Mouse (Mus musculus) embryonic facial prominence, embryonic 10.5 days (tissue): ENCODE measurements around the gene Hist1h3f. TPM values are rescaled to one million over a fixed set of nuclear protein-coding genes. Genes with fewer than 3 reads are reported as not detected.
A peak's percentile ranks its signal among the peaks of the same experiment; 100 is the strongest.
"Not testable (repeated sequence)": the region's sequence is repeated elsewhere in the genome, so short reads cannot be mapped to it uniquely, and the experiment has no call there.

Experiments used
- DNase-seq: peaks from one replicate; pipeline ENCODE4 v3.0.0-alpha.2; 2017; ENCODE audit warnings: low spot score
- H3K27ac ChIP-seq: fragments of 300-500 bp; sonication (generic); replicated peaks from 2 replicates; pipeline ENCODE4 v1.5.1; 2016; ENCODE audit warnings: mild to moderate bottlenecking
- H3K27me3 ChIP-seq: fragments of 300-500 bp; sonication (generic); replicated peaks from 2 replicates; pipeline ENCODE4 v1.6.1; 2016; ENCODE audit warnings: low read depth, mild to moderate bottlenecking; ENCODE audit not compliant: poor library complexity, severe bottlenecking
- H3K36me3 ChIP-seq: fragments of 300-500 bp; sonication (generic); replicated peaks from 2 replicates; pipeline ENCODE4 v1.6.1; 2016; ENCODE audit warnings: mild to moderate bottlenecking, moderate library complexity
- H3K4me1 ChIP-seq: fragments of 300-500 bp; sonication (generic); 2 replicates; pipeline ENCODE4 v1.6.1; 2016
- H3K4me3 ChIP-seq: fragments of 300-500 bp; sonication (generic); 2 replicates; pipeline ENCODE4 v1.5.1; 2016; ENCODE audit warnings: mild to moderate bottlenecking, moderate library complexity
- H3K9me3 ChIP-seq: fragments of 300-500 bp; sonication (generic); 2 replicates; pipeline ENCODE4 v1.6.1; 2016; ENCODE audit warnings: mild to moderate bottlenecking
- WGBS: fragments of 180-500 bp; shearing (Covaris S2); methylation state at CpG from one replicate; pipeline ENCODE4 v1.1.7; 2016; 5-methylcytosine and 5-hydroxymethylcytosine counted together
- polyA plus RNA-seq: library from polyadenylated mRNA; unstranded; fragments of >200 nt; fragmentation: Nextera tagmentation; extraction: Ambion mirVana; gene quantifications from 2 replicates; pipeline ENCODE4 v1.2.1, GENCODE M21; 2016

Gene Hist1h3f
- polyA plus RNA-seq, 1 experiment from 2014 or later, result 1.2 TPM

DNA sequence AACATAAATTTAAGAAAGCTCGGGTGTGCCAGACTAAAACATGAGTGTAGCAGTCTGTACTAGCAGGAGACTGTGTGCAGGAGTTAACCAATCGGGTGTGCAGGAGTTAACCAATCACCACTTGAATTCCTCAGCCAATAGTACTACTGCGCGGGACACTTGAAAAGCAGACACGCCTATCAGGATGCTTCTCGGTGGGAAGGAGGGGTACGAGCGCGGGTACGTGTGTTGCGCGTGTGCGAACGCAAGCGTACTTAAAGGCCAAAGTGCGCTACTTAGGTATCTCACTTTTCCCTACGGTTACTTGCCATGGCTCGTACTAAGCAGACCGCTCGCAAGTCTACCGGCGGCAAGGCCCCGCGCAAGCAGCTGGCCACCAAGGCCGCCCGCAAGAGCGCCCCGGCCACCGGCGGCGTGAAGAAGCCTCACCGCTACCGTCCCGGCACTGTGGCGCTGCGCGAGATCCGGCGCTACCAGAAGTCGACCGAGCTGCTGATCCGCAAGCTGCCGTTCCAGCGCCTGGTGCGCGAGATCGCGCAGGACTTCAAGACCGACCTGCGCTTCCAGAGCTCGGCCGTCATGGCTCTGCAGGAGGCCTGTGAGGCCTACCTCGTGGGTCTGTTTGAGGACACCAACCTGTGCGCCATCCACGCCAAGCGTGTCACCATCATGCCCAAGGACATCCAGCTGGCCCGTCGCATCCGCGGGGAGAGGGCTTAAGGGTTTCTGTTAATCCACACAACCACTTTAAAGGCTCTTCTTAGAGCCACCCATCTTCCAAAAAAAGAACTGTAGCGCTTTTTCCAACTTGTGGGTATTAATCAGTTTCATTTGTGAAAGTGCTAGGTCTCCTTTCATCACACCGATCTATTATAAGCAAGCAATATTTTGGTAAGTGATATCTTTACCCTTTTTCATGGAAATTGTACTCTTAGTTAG lies 8.4 kb upstream of the Hist1h3f start, which contains the start of gene Hist1h3g:
Hist1h3g (plus strand) TSS at position 286 of the 939 bp plus-strand sequence.
- WGBS, result under 1% methylated on average over 53 of the region's 62 CpGs

DNA sequence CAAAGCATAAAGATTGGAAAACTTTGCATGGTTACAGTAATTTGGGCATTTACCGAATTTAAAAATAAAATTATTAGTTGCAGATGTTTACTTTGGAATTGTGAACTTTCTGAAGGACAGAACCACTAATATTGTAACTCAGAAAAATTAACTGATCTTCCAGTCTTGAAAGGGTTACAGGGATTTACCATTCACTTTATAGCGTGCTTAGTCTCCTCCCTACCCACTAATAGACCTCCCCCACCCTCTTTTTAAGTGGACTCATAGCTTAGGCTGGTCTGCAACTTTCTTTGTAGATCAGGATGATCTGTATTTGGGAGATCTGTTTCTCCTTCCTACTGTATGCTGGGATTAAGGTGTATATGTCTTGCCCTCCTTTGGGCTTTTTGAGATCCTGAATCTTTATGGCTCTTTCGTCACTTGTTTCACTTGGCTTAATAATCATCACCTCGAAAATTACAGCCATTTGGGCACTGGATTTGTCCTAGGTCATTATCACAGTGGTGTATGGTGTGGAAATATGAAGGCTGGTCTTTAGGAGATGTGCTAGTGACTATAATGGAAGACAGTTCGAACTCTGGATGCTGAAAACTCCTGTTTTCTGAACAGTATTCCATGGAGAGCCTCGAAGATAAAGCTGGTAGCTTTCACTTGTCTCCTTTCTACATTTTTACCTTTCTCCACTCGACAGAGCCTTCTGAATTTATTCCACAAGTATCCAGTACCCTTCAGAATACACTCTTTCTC lies 7.6 kb upstream of the Hist1h3f start:
- no peaks in the 10 kb centered on the region for H3K36me3 ChIP-seq
- no peaks in the 10 kb centered on the region for H3K27me3 ChIP-seq
- peak overlapping the region; percentile 60 for H3K4me3 ChIP-seq
- WGBS, result 24% methylated on average over 7 of the region's 7 CpGs
- DNase-seq, result no peak
- no peaks in the 10 kb centered on the region for H3K9me3 ChIP-seq
- peak overlapping the region; percentile 94 for H3K27ac ChIP-seq
- peaks cover 35% of the 10 kb centered on the region for H3K4me1 ChIP-seq

More for the DNA sequence above, 8.4 kb upstream of the Hist1h3f start, which contains the start of gene Hist1h3g:
- H3K4me1 ChIP-seq, result peaks cover 35% of the 10 kb centered on the region
- not testable (repeated sequence) for H3K27me3 ChIP-seq, H3K36me3 ChIP-seq, H3K9me3 ChIP-seq
- peak within 1 kb of the TSS; percentile 94 for H3K27ac ChIP-seq
- H3K4me3 ChIP-seq, result peak within 1 kb of the TSS; percentile 60
- DNase-seq, result peak; percentile 92

DNA sequence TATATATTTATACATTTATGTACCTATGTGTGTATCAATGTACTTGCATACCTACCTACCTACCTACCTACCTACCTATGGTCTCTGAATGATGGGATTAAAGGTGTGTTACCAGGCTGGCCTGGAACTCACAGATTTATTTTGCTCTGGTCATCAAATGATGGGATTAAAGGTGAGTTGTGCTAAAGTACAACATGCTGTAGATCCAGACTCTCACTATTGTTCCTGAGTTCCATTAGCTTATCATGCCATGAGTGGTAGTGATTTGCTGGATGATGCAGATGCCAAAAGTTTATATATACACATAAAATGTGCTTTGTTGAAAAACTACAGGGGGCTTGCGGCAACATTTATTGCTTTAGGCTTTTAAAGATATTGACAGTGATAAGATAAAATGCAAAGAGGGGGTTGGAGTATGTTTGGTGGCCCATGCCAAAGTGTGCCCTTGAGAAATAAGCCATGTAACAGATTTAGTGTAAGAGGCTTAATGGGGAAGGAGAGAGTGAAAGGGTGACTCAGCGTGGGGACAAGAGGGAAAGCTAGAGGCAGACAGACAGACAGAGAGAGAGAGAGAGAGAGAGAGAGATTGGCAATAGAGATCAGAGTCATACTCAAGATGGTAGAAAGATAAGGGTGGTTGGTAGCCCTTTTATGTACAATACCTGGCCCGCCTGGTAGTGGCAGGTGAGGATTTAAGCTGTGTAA lies 6.7 kb upstream of the Hist1h3f start:
- no peaks in the 10 kb centered on the region for H3K36me3 ChIP-seq
- no peaks in the 10 kb centered on the region for H3K9me3 ChIP-seq
- peak overlapping the region; percentile 94 for H3K27ac ChIP-seq
- 81% methylated on average over 3 of the region's 3 CpGs for WGBS
- peak overlapping the region; percentile 60 for H3K4me3 ChIP-seq
- no peak for DNase-seq
- peaks cover 38% of the 10 kb centered on the region for H3K4me1 ChIP-seq
- H3K27me3 ChIP-seq, result no peaks in the 10 kb centered on the region

DNA sequence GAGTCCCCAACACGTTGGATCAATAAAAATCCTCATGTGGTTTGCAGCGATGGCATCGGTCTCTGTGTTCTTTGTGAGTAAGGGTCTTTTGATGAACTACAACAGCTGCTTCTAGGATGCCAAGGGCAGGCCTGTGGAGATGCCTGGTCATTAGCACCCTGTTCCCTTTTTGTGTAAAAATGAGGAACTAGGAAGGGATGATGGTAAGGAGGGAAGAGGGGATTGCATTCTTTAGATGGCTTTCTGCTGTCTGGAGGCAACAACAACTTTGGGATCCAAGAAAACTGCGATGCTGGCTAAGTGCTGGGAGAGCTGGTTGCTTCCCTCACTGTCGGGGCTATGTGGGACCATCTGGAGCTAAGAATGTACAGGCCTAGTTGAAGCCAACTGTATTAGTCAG lies 5.6 kb upstream of the Hist1h3f start:
- H3K27me3 ChIP-seq, result no peaks in the 10 kb centered on the region
- no peaks in the 10 kb centered on the region for H3K36me3 ChIP-seq
- WGBS, result 81% methylated on average over 5 of the region's 5 CpGs
- no peaks in the 10 kb centered on the region for H3K9me3 ChIP-seq
- H3K4me3 ChIP-seq, result peak overlapping the region; percentile 35; the same call in 1 of the 2 replicates
- H3K4me1 ChIP-seq, result peaks cover 31% of the 10 kb centered on the region
- no peak for DNase-seq
- peak overlapping the region; percentile 66 for H3K27ac ChIP-seq

DNA sequence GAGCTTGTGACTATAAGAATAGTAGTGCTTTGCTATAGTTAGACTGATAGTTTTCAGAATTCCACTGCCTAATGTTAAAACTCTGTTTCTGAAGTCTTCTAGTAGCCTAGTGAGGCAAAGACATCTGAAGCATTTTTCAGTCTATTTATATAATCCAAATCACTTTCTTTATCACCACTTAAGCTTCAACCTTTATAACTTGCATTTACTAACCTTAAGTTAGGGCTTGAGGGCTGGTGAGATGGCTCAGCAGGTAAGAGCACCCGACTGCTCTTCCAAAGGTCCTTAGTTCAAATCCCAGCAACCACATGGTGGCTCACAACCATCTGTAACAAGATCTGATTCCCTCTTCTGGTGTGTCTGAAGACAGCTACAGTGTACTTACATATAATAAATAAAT lies 4.0 kb upstream of the Hist1h3f start:
- not testable (repeated sequence) for H3K9me3 ChIP-seq, H3K27ac ChIP-seq, DNase-seq, H3K4me3 ChIP-seq, H3K36me3 ChIP-seq, H3K27me3 ChIP-seq
- peaks cover 29% of the 10 kb centered on the region for H3K4me1 ChIP-seq
- 67% methylated on average over 1 of the region's 1 CpGs for whole genome bisulfite sequencing

DNA sequence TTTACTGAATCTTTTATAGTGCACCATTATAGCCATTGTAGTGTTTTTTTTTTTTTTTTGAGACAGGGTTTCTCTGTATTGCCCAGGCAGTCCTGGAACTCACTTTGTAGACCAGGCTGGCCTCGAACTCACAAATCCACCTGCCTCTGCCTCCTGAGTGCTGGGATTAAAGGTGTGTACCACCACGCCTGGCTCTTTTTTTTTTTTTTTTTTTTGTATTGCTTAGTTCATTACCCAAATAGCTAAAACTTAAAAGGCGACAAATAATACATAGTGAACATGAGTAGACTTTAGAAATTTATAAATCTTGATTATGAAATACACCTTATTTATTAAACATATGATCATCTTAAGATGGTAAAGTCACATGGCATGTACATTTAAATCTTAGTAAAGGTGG lies 2.4 kb upstream of the Hist1h3f start:
- H3K9me3 ChIP-seq, result no peaks in the 10 kb centered on the region
- H3K36me3 ChIP-seq, result no peaks in the 10 kb centered on the region
- no peak for DNase-seq
- peak overlapping the region; percentile 62 for H3K4me3 ChIP-seq
- 88% methylated on average over 3 of the region's 3 CpGs for WGBS
- H3K27ac ChIP-seq, result no peak overlapping the region
- H3K27me3 ChIP-seq, result no peaks in the 10 kb centered on the region
- H3K4me1 ChIP-seq, result peaks cover 32% of the 10 kb centered on the region

DNA sequence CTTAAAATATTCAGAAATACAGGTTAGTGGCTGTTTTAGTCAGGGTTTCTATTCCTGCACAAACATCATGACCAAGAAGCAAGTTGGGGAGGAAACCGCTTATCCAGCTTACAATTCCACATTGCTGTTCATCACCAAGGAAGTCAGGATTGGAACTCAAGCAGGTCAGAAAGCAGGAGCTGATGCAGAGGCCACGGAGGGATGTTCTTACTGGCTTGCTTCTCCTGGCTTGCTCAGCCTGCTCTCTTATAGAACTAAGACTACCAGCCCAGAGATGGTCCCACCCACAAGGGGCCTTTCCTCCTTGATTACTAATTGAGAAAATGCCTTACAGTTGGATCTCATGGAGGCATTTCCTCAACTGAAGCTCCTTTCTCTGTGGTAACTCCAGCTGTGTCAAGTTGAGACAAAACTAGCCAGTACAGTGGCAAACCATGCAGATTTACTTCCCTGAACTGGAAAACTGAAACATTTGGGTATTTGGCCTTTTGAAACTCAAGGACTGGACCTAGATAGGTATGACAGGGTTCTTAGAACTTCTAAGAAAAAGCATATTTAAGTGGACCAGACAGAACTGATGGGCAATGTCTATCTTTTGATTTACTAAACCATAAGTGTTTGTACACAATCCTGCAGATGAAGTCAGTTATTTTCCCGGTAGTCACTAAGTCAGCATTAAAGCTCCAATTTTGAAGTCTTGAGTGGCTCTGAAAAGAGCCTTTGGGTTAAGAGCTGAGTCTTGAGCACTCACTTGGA lies 1.4 kb upstream of the Hist1h3f start:
- H3K36me3 ChIP-seq, H3K9me3 ChIP-seq, H3K27me3 ChIP-seq, DNase-seq: not testable (repeated sequence)
- Histone ChIP-seq H3K4me1 (peaks cover 25% of the 10 kb centered on the region), H3K27ac (peak overlapping the region; percentile 94), H3K4me3 (peak overlapping the region; percentile 62)
- WGBS, result 7% methylated on average over 3 of the region's 3 CpGs

DNA sequence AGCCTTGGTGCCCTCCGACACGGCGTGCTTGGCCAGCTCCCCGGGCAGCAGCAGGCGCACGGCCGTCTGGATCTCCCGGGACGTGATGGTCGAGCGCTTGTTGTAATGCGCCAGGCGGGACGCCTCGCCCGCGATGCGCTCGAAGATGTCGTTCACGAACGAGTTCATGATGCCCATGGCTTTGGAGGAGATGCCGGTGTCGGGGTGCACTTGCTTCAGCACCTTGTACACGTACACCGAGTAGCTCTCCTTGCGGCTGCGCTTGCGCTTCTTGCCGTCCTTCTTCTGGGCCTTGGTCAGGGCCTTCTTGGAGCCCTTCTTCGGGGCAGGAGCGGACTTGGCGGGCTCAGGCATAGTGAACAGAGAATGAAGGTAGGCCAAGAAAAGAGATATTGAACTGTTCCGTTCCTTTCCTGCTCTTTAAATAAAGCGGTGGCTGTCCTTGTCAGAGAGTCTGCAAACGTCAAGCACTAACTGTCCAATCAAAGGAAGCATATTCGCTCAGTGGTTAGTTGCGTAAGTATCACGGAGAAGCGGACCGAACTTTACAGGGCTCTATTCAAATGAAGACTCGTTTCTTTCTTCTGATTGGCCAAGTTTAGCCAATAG lies 749 bp upstream of the Hist1h3f start, which contains the start of gene Hist1h2bh:
Hist1h2bh (minus strand) TSS at position 394 of the 609 bp plus-strand sequence.
- peak within 1 kb of the TSS; percentile 94 for H3K27ac ChIP-seq
- H3K36me3 ChIP-seq, H3K27me3 ChIP-seq, H3K9me3 ChIP-seq: not testable (repeated sequence)
- peaks cover 19% of the 10 kb centered on the region for H3K4me1 ChIP-seq
- peak; percentile 80 for DNase-seq
- under 1% methylated on average over 42 of the region's 42 CpGs for WGBS
- H3K4me3 ChIP-seq, result peak within 1 kb of the TSS; percentile 62

DNA sequence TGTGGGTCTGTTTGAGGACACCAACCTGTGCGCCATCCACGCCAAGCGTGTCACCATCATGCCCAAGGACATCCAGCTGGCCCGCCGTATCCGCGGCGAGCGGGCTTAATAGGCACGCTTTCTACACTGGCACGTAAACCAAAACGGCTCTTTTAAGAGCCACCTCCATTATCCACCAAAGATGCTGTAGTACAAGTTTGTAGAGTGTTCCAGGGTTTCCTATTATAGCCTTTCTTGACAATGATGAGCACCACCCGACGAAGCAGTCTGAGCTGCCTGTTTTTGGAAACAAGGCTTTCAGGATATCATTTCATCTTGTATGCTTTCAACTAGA lies 902 bp downstream of the Hist1h3f start:
- H3K9me3 ChIP-seq, H3K36me3 ChIP-seq, H3K27me3 ChIP-seq, DNase-seq: not testable (repeated sequence)
- Histone ChIP-seq H3K4me1 (peaks cover 20% of the 10 kb centered on the region), H3K27ac (peak overlapping the region; percentile 94), H3K4me3 (peak overlapping the region; percentile 62)
- WGBS, result 0% methylated on average over 14 of the region's 14 CpGs

DNA sequence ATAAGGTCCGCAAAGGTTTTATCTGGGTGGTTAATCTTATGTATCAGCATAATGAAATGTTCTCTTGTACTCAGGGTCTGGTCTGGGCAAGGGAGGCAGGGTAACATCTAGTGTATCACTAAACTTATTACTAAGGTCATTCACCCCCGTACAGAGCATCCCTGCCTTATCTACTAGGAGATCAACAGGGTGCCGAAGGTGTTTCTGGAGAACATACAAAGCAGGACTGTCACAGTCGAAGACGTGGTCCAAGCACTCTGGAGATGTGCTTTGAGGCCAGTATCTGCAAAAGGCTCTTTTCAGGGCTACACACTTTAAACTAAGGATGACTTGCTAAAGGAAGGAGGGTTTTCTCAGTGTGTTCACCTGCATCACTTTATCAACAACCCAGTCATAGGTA lies 2.8 kb downstream of the Hist1h3f start:
- no peaks in the 10 kb centered on the region for H3K9me3 ChIP-seq
- H3K27me3 ChIP-seq, result no peaks in the 10 kb centered on the region
- 77% methylated on average over 5 of the region's 5 CpGs for WGBS
- H3K27ac ChIP-seq, result peak overlapping the region; percentile 75
- no peaks in the 10 kb centered on the region for H3K36me3 ChIP-seq
- no peak for DNase-seq
- H3K4me3 ChIP-seq, result 0 out of 2 replicates have a peak overlapping the region, but pooled peaks have one; percentile 3
- H3K4me1 ChIP-seq, result peaks cover 25% of the 10 kb centered on the region

DNA sequence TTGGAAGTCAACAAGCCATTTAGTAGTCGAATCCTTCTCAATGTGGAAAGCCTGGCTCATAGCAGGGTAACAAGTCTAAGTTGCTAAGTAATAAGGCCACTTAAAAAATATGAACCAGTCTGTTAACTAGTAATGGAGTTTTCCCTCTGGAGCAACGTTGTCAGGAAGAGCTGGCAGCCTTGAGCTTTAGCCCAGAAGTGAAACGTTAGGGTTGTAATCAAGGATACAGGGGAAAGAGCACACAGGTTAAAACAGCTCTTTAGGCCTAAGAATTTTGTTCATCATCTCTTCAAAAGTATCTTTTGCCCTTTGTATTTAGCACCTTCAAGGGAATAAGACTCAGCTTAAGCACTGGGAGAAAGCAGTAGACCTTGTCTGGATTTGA lies 6.9 kb downstream of the Hist1h3f start:
- Histone ChIP-seq H3K9me3 (no peaks in the 10 kb centered on the region), H3K36me3 (no peaks in the 10 kb centered on the region), H3K27ac (peak overlapping the region; percentile 96), H3K4me1 (peaks cover 35% of the 10 kb centered on the region), H3K4me3 (peak overlapping the region; percentile 59), H3K27me3 (no peaks in the 10 kb centered on the region)
- WGBS, result 12% methylated on average over 3 of the region's 3 CpGs
- peak; percentile 34 for DNase-seq
